Mouse (Mus musculus): ENCODE measurements around the gene Pla2g4a. TPM values are rescaled to one million over a fixed set of nuclear protein-coding genes. Genes with fewer than 3 reads are reported as not detected.

Gene Pla2g4a
- polyA plus RNA-seq, 1 experiment from 2014 or later = 15.5 TPM

- Histone ChIP-seq H3K4me2 (no peak overlapping the region), H3K9me3 (no peaks in the 10 kb centered on the region), H3K9ac (replicated peaks) (no peak overlapping the region), H3K27me3 (no peaks in the 10 kb centered on the region), H3K27ac (no peak overlapping the region), H3K4me3 (replicated peaks) (no peak overlapping the region), H3K36me3 (no peaks in the 10 kb centered on the region), H3K4me1 (replicated peaks) (no peaks in the 10 kb centered on the region)
- 66% methylated on average over 6 of the region's 6 CpGs for WGBS
- no peak for ATAC-seq (ENCODE audit: insufficient number of reproducible peaks, insufficient read depth, low FRiP score, low TSS enrichment, low read depth)
Observed at GRCm38 (mm10) chr1:149882419-149883025, 78.6 kb downstream of the Pla2g4a start.

GRCm38 (mm10) chr1:149878175-149878574, 82.9 kb downstream of the Pla2g4a start:
- no peak overlapping the region for H3K27ac ChIP-seq
- H3K9ac ChIP-seq (replicated peaks) = no peak overlapping the region
- H3K36me3 ChIP-seq = no peaks in the 10 kb centered on the region
- H3K9me3 ChIP-seq = no peaks in the 10 kb centered on the region
- no peak overlapping the region for H3K4me3 ChIP-seq (replicated peaks)
- H3K4me2 ChIP-seq = no peak overlapping the region
- no peak for ATAC-seq (ENCODE audit: insufficient number of reproducible peaks, insufficient read depth, low FRiP score, low TSS enrichment, low read depth)
- 77% methylated on average over 3 of the region's 3 CpGs for WGBS
- no peaks in the 10 kb centered on the region for H3K4me1 ChIP-seq (replicated peaks)
- no peaks in the 10 kb centered on the region for H3K27me3 ChIP-seq

GRCm38 (mm10) chr1:149876502-149876901, 84.6 kb downstream of the Pla2g4a start:
- ATAC-seq (ENCODE audit: insufficient number of reproducible peaks, insufficient read depth, low FRiP score, low TSS enrichment, low read depth) = no peak
- Histone ChIP-seq H3K9ac (replicated peaks) (no peak overlapping the region), H3K4me2 (no peak overlapping the region), H3K4me1 (replicated peaks) (no peaks in the 10 kb centered on the region), H3K27ac (no peak overlapping the region), H3K27me3 (no peaks in the 10 kb centered on the region), H3K4me3 (replicated peaks) (no peak overlapping the region), H3K9me3 (no peaks in the 10 kb centered on the region), H3K36me3 (no peaks in the 10 kb centered on the region)
- WGBS = 80% methylated on average over 3 of the region's 3 CpGs

GRCm38 (mm10) chr1:149871625-149872024, 89.5 kb downstream of the Pla2g4a start:
- ATAC-seq (ENCODE audit: insufficient number of reproducible peaks, insufficient read depth, low FRiP score, low TSS enrichment, low read depth) = no peak
- Histone ChIP-seq H3K36me3 (no peaks in the 10 kb centered on the region), H3K27ac (no peak overlapping the region), H3K4me1 (replicated peaks) (no peaks in the 10 kb centered on the region), H3K27me3 (no peaks in the 10 kb centered on the region), H3K4me3 (replicated peaks) (no peak overlapping the region), H3K9ac (replicated peaks) (no peak overlapping the region), H3K9me3 (no peaks in the 10 kb centered on the region), H3K4me2 (no peak overlapping the region)
- WGBS = 89% methylated on average over 1 of the region's 1 CpGs

- no peak for ATAC-seq (ENCODE audit: insufficient number of reproducible peaks, insufficient read depth, low FRiP score, low TSS enrichment, low read depth)
Observed at GRCm38 (mm10) chr1:149867323-149867722, 93.8 kb downstream of the Pla2g4a start.

GRCm38 (mm10) chr1:149866202-149866601, 94.9 kb downstream of the Pla2g4a start:
- no peak overlapping the region for H3K4me3 ChIP-seq (replicated peaks)
- H3K4me1 ChIP-seq (replicated peaks) = no peaks in the 10 kb centered on the region
- no peak overlapping the region for H3K27ac ChIP-seq
- 85% methylated on average over 3 of the region's 3 CpGs for WGBS
- H3K9ac ChIP-seq (replicated peaks) = no peak overlapping the region
- ATAC-seq (ENCODE audit: insufficient number of reproducible peaks, insufficient read depth, low FRiP score, low TSS enrichment, low read depth) = no peak
- H3K27me3 ChIP-seq = no peaks in the 10 kb centered on the region
- no peaks in the 10 kb centered on the region for H3K36me3 ChIP-seq
- no peak overlapping the region for H3K4me2 ChIP-seq
- H3K9me3 ChIP-seq = no peaks in the 10 kb centered on the region

More at GRCm38 (mm10) chr1:149867323-149867722, 93.8 kb downstream of the Pla2g4a start:
- H3K4me2 ChIP-seq = no peak overlapping the region
- no peaks in the 10 kb centered on the region for H3K4me1 ChIP-seq (replicated peaks)
- H3K4me3 ChIP-seq (replicated peaks) = no peak overlapping the region
- H3K27ac ChIP-seq = no peak overlapping the region
- no peaks in the 10 kb centered on the region for H3K9me3 ChIP-seq
- H3K27me3 ChIP-seq = no peaks in the 10 kb centered on the region
- no peak overlapping the region for H3K9ac ChIP-seq (replicated peaks)
- no peaks in the 10 kb centered on the region for H3K36me3 ChIP-seq

GRCm38 (mm10) chr1:149862801-149863200, 98.3 kb downstream of the Pla2g4a start:
- no peak overlapping the region for H3K4me2 ChIP-seq
- no peaks in the 10 kb centered on the region for H3K4me1 ChIP-seq (replicated peaks)
- no peaks in the 10 kb centered on the region for H3K36me3 ChIP-seq
- H3K27ac ChIP-seq = no peak overlapping the region
- ATAC-seq (ENCODE audit: insufficient number of reproducible peaks, insufficient read depth, low FRiP score, low TSS enrichment, low read depth) = no peak
- H3K9me3 ChIP-seq = no peaks in the 10 kb centered on the region
- WGBS = 77% methylated on average over 6 of the region's 6 CpGs
- no peak overlapping the region for H3K9ac ChIP-seq (replicated peaks)
- no peak overlapping the region for H3K4me3 ChIP-seq (replicated peaks)
- H3K27me3 ChIP-seq = no peaks in the 10 kb centered on the region

GRCm38 (mm10) chr1:149862181-149862580, 98.9 kb downstream of the Pla2g4a start:
- H3K27me3 ChIP-seq = no peaks in the 10 kb centered on the region
- no peaks in the 10 kb centered on the region for H3K9me3 ChIP-seq
- ATAC-seq (ENCODE audit: insufficient number of reproducible peaks, insufficient read depth, low FRiP score, low TSS enrichment, low read depth) = no peak
- no peak overlapping the region for H3K4me3 ChIP-seq (replicated peaks)
- no peak overlapping the region for H3K9ac ChIP-seq (replicated peaks)
- WGBS = 90% methylated on average over 2 of the region's 2 CpGs
- H3K4me1 ChIP-seq (replicated peaks) = no peaks in the 10 kb centered on the region
- no peak overlapping the region for H3K4me2 ChIP-seq
- H3K36me3 ChIP-seq = no peaks in the 10 kb centered on the region
- no peak overlapping the region for H3K27ac ChIP-seq

GRCm38 (mm10) chr1:149861543-149861942, 99.5 kb downstream of the Pla2g4a start:
- no peak overlapping the region for H3K4me3 ChIP-seq (replicated peaks)
- no peak for ATAC-seq (ENCODE audit: insufficient number of reproducible peaks, insufficient read depth, low FRiP score, low TSS enrichment, low read depth)
- no peak overlapping the region for H3K9ac ChIP-seq (replicated peaks)
- no peaks in the 10 kb centered on the region for H3K9me3 ChIP-seq
- no peak overlapping the region for H3K27ac ChIP-seq
- no peaks in the 10 kb centered on the region for H3K27me3 ChIP-seq
- no peaks in the 10 kb centered on the region for H3K36me3 ChIP-seq
- no peak overlapping the region for H3K4me2 ChIP-seq
- H3K4me1 ChIP-seq (replicated peaks) = no peaks in the 10 kb centered on the region
- WGBS = 86% methylated on average over 2 of the region's 2 CpGs

GRCm38 (mm10) chr1:149858734-149859133, 102.4 kb downstream of the Pla2g4a start:
- no peak overlapping the region for H3K27ac ChIP-seq
- no peaks in the 10 kb centered on the region for H3K36me3 ChIP-seq
- no peak for ATAC-seq (ENCODE audit: insufficient number of reproducible peaks, insufficient read depth, low FRiP score, low TSS enrichment, low read depth)
- WGBS = 74% methylated on average over 5 of the region's 5 CpGs
- no peaks in the 10 kb centered on the region for H3K27me3 ChIP-seq
- H3K9ac ChIP-seq (replicated peaks) = no peak overlapping the region
- H3K4me3 ChIP-seq (replicated peaks) = no peak overlapping the region
- H3K4me1 ChIP-seq (replicated peaks) = no peaks in the 10 kb centered on the region
- H3K4me2 ChIP-seq = no peak overlapping the region
- H3K9me3 ChIP-seq = no peaks in the 10 kb centered on the region

GRCm38 (mm10) chr1:149856720-149857119, 104.4 kb downstream of the Pla2g4a start:
- no peaks in the 10 kb centered on the region for H3K36me3 ChIP-seq
- ATAC-seq (ENCODE audit: insufficient number of reproducible peaks, insufficient read depth, low FRiP score, low TSS enrichment, low read depth) = no peak
- no peaks in the 10 kb centered on the region for H3K27me3 ChIP-seq
- no peak overlapping the region for H3K4me3 ChIP-seq (replicated peaks)
- 29% methylated on average over 9 of the region's 9 CpGs for WGBS
- no peak overlapping the region for H3K27ac ChIP-seq
- no peaks in the 10 kb centered on the region for H3K9me3 ChIP-seq
- no peak overlapping the region for H3K9ac ChIP-seq (replicated peaks)
- H3K4me2 ChIP-seq = no peak overlapping the region
- no peaks in the 10 kb centered on the region for H3K4me1 ChIP-seq (replicated peaks)

- no peaks in the 10 kb centered on the region for H3K36me3 ChIP-seq
- WGBS = 80% methylated on average over 4 of the region's 4 CpGs
Observed at GRCm38 (mm10) chr1:149855581-149855980, 105.5 kb downstream of the Pla2g4a start.

More at GRCm38 (mm10) chr1:149855581-149855980, 105.5 kb downstream of the Pla2g4a start:
- Histone ChIP-seq H3K4me3 (replicated peaks) (no peak overlapping the region), H3K9me3 (no peaks in the 10 kb centered on the region), H3K9ac (replicated peaks) (no peak overlapping the region), H3K4me1 (replicated peaks) (no peaks in the 10 kb centered on the region), H3K4me2 (no peak overlapping the region), H3K27me3 (no peaks in the 10 kb centered on the region), H3K27ac (no peak overlapping the region)
- no peak for ATAC-seq (ENCODE audit: insufficient number of reproducible peaks, insufficient read depth, low FRiP score, low TSS enrichment, low read depth)
